Mouse (Mus musculus): ENCODE measurements around the gene Teddm3. TPM values are rescaled to one million over a fixed set of nuclear protein-coding genes. Genes with fewer than 3 reads are reported as not detected.

Teddm3 gene
- not detected for polyA plus RNA-seq (2017; shearing (Covaris generic))

DNA sequence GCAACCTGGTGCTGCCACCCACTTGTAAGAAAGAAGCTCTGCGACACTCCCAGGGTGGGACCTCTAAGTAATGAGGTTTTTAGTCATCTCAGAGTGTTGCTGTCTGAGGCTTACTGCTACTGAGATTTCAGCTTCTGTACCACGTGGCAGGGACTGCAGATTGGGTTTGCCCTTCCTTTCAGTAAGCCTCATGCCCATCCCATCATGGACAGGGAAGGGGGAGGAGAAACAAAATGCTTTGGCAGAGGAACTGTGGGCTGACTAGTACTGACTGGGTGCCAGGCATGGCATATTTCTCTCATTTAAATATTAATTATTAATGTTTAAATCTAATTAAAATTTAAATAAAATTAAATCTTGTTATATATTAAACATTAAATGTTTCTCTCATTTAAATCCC, at the start of gene Teddm3:
Gene Teddm3, minus strand, starts transcription at position 101 of the 400 bp plus-strand sequence.

Other genes starting within 250 kb of the Teddm3 start
- gene Ephb3, start 50.8 kb upstream of the Teddm3 start, polyA plus RNA-seq (2017; shearing (Covaris generic)), result not detected